Mouse (Mus musculus): Measurements from ENCODE around the gene Vps45. TPM values are rescaled to one million over a fixed set of nuclear protein-coding genes. Genes with fewer than 3 reads are reported as not detected.

The Vps45 gene
- polyA plus RNA-seq, 1 experiment from 2014 or later, result 17.3 TPM

GRCm38 (mm10) chr3:95995802-95996428 lies 62.4 kb downstream of the Vps45 start, which contains the start of gene Plekho1:
TSS of gene Plekho1 (minus strand) at chr3:95996001.
- Histone ChIP-seq H3K27me3 (peaks cover 57% of the 10 kb centered on the region), H3K4me2 (peak within 1 kb of the TSS; percentile 95), H3K4me1 (replicated peaks) (peaks cover 78% of the 10 kb centered on the region), H3K9ac (peak within 1 kb of the TSS; percentile 77), H3K36me3 (0 out of 2 replicates have a peak, but pooled peaks cover 7% of the 10 kb centered on the region), H3K27ac (peak within 1 kb of the TSS; percentile 75), H3K9me3 (replicated peaks) (no peaks in the 10 kb centered on the region), H3K4me3 (replicated peaks) (peak within 1 kb of the TSS; percentile 74)
- 1% methylated on average over 82 of the region's 84 CpGs for WGBS (ENCODE audit: insufficient replicate concordance)
- ATAC-seq (ENCODE audit: low read depth), result 0 out of 2 replicates have a peak, but pooled peaks have one; percentile 22
- peak; percentile 48 for DNase-seq

GRCm38 (mm10) chr3:95994975-95995801 lies 63.1 kb downstream of the Vps45 start:
- peak overlapping the region; percentile 75 for H3K27ac ChIP-seq
- peaks cover 9% of the 10 kb centered on the region; the same call in 1 of the 2 replicates for H3K36me3 ChIP-seq
- peak overlapping the region; percentile 95 for H3K4me2 ChIP-seq
- peaks cover 73% of the 10 kb centered on the region for H3K4me1 ChIP-seq (replicated peaks)
- peak overlapping the region; percentile 77 for H3K9ac ChIP-seq
- peak overlapping the region; percentile 74 for H3K4me3 ChIP-seq (replicated peaks)
- no peaks in the 10 kb centered on the region for H3K9me3 ChIP-seq (replicated peaks)
- peaks cover 57% of the 10 kb centered on the region for H3K27me3 ChIP-seq
- ATAC-seq (ENCODE audit: low read depth) (no peak), DNase-seq (no peak)
- WGBS (ENCODE audit: insufficient replicate concordance), result 2% methylated on average over 51 of the region's 51 CpGs

DNA sequence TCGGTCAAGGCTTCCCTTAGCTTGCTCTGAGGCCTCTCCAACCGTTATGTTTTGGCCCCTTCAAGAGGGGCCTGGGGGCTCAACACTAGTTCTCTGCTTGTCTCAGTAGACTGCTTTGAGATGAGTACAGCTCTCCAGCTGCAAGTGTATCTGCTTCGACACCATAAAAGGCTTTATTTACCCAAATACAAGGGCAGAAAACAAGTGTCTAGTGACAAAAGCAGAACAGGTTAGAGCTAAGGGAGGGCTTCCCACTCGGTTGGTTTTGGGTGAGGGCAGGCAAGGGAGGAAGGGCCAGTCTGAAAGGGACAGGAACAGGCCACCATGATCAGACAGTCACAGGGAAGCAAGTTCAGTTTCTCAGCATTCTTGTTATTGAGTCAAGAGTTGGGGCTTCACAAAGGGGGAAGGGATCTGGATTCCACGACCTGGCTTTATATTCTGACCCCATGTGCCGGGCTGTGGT lies 63.9 kb downstream of the Vps45 start:
- Histone ChIP-seq H3K9me3 (replicated peaks) (no peaks in the 10 kb centered on the region), H3K27ac (peak overlapping the region; percentile 75), H3K4me2 (peak overlapping the region; percentile 95), H3K4me1 (replicated peaks) (peaks cover 66% of the 10 kb centered on the region), H3K36me3 (peaks cover 12% of the 10 kb centered on the region; the same call in 1 of the 2 replicates), H3K9ac (peak overlapping the region; percentile 77), H3K27me3 (peaks cover 57% of the 10 kb centered on the region), H3K4me3 (replicated peaks) (peak overlapping the region; percentile 74)
- ATAC-seq (ENCODE audit: low read depth) (no peak), DNase-seq (no peak)
- WGBS (ENCODE audit: insufficient replicate concordance), result 15% methylated on average over 6 of the region's 6 CpGs

DNA sequence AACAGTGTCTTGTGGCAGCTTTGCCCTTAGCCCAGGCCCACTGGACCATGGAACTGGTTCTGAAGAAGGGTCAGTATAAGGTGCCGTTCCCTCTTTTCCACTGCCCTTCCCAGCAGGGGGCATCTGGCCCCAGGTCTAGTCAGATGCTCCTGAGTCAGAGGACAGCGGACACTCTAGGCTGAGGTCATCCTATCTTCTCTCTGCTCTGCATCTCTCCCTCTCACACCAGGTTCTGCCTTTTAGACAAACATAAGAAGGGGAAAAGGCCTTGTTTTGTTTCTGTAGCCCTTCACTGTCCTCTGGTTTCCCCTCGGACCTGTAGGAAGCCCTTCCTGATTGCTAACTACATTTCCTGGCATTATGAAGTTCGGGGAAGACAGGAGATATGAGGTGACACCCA lies 64.4 kb downstream of the Vps45 start:
- WGBS (ENCODE audit: insufficient replicate concordance), result 23% methylated on average over 4 of the region's 4 CpGs
- 0 out of 2 replicates have a peak overlapping the region, but pooled peaks have one; percentile 28 for H3K9ac ChIP-seq
- peaks cover 58% of the 10 kb centered on the region for H3K27me3 ChIP-seq
- no peaks in the 10 kb centered on the region for H3K9me3 ChIP-seq (replicated peaks)
- peak overlapping the region; percentile 53 for H3K27ac ChIP-seq
- peaks cover 60% of the 10 kb centered on the region for H3K4me1 ChIP-seq (replicated peaks)
- H3K4me2 ChIP-seq, result peak overlapping the region; percentile 95
- no peak for ATAC-seq (ENCODE audit: low read depth)
- H3K4me3 ChIP-seq (replicated peaks), result peak overlapping the region; percentile 74
- H3K36me3 ChIP-seq, result peaks cover 17% of the 10 kb centered on the region
- DNase-seq, result no peak

DNA sequence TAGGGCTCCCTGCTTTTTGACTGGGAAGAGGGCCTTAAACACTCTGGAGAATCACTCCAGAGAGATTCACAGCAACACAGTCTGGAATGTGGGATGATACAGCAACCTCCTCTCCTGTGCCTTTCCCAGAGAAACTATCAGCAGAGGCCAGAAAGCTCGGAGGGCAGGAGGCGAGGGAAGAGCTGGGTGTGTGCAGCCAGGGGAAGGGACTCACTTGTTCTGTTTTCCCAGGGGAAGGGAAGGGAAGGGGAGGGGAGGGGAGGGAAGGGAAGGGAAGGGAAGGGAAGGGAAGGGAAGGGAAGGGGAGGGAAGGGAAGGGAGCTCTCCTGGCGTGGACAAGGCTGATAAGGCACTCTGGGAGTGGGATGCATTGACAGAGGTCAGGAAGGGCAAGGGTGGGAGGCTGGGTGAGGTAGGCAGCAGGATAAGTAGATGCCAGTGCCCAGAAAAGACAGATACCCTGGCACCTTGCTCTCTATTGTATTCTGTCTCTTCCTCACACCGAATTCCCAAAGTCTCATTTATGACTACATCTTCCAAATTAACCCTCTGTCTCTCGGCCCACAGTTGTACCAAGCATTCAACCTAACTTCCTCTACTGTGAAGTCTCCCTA lies 65.2 kb downstream of the Vps45 start:
- no peak overlapping the region for H3K4me3 ChIP-seq (replicated peaks)
- H3K4me2 ChIP-seq, result peak overlapping the region; percentile 95
- ATAC-seq (ENCODE audit: low read depth) (no peak), DNase-seq (no peak)
- H3K27me3 ChIP-seq, result peaks cover 56% of the 10 kb centered on the region
- H3K9ac ChIP-seq, result no peak overlapping the region
- peak overlapping the region; percentile 39; the same call in 1 of the 2 replicates for H3K27ac ChIP-seq
- no peaks in the 10 kb centered on the region for H3K9me3 ChIP-seq (replicated peaks)
- 62% methylated on average over 5 of the region's 5 CpGs for WGBS (ENCODE audit: insufficient replicate concordance)
- peaks cover 18% of the 10 kb centered on the region for H3K36me3 ChIP-seq
- H3K4me1 ChIP-seq (replicated peaks), result peaks cover 54% of the 10 kb centered on the region

DNA sequence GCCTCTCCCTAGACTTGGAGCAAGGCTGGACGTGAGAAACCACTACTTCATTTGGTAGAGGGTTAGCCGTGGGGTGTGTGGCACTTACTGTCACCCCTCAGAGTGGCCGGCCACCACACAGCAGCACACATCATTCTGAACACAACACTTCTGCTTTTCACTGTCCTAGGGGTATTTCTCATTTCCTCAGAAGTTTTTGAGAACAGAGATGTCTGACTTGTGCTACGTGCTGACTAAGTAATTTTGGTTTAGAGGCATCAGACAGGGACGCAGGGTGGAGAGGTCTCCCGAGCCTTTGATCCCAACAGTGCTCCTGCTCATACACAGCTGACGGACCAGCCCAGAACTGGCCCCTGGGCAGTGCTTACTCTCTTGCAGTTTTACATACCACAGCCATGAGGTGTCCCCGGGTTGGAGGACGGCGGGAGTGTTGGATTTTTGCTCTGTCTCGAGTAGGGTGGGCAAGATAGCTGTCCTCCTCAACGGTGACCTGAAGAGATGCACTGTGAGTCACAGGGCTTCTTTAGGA lies 67.8 kb downstream of the Vps45 start:
- Histone ChIP-seq H3K4me2 (no peak overlapping the region), H3K9me3 (replicated peaks) (no peaks in the 10 kb centered on the region), H3K27me3 (peaks cover 35% of the 10 kb centered on the region), H3K4me1 (replicated peaks) (peaks cover 51% of the 10 kb centered on the region), H3K9ac (no peak overlapping the region), H3K4me3 (replicated peaks) (no peak overlapping the region), H3K27ac (no peak overlapping the region; the same call in 1 of the 2 replicates), H3K36me3 (peaks cover 18% of the 10 kb centered on the region)
- ATAC-seq (ENCODE audit: low read depth) (no peak), DNase-seq (no peak)
- WGBS (ENCODE audit: insufficient replicate concordance), result 53% methylated on average over 12 of the region's 12 CpGs

DNA sequence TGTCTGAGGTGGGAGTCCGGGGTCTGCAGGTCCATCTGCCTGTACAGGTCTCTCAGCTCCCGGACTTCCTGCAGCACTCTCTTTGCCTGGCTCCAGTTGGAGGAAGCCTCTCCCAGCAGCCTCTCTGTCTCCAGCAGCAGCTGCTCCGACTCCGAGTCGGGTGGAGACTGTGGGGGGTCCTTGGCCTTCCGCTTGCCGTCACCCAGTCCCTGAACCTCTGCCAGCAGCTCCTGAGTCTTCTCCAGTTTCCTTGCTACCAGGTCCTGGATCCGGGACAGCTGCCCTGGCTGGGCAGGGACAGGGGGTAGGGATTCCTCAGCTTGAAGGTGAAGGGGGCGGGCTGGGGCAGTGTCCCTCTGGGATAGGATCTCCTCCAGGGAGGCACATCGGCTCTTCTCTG lies 69.3 kb downstream of the Vps45 start:
- no peak overlapping the region for H3K27ac ChIP-seq
- ATAC-seq (ENCODE audit: low read depth) (no peak), DNase-seq (no peak)

GRCm38 (mm10) chr3:95988138-95988537 lies 70.1 kb downstream of the Vps45 start:
- H3K4me1 ChIP-seq (replicated peaks), result peaks cover 39% of the 10 kb centered on the region
- H3K4me2 ChIP-seq, result no peak overlapping the region
- no peak overlapping the region for H3K27ac ChIP-seq
- peaks cover 18% of the 10 kb centered on the region for H3K36me3 ChIP-seq
- no peaks in the 10 kb centered on the region for H3K9me3 ChIP-seq (replicated peaks)
- WGBS (ENCODE audit: insufficient replicate concordance), result 85% methylated on average over 1 of the region's 1 CpGs
- no peak overlapping the region for H3K4me3 ChIP-seq (replicated peaks)
- H3K27me3 ChIP-seq, result peaks cover 17% of the 10 kb centered on the region
- no peak overlapping the region for H3K9ac ChIP-seq
- no peak for DNase-seq
- no peak for ATAC-seq (ENCODE audit: low read depth)

More for the DNA sequence above, 69.3 kb downstream of the Vps45 start:
- Histone ChIP-seq H3K27me3 (peaks cover 25% of the 10 kb centered on the region), H3K36me3 (peaks cover 18% of the 10 kb centered on the region), H3K4me3 (replicated peaks) (no peak overlapping the region), H3K4me1 (replicated peaks) (peaks cover 44% of the 10 kb centered on the region), H3K4me2 (no peak overlapping the region), H3K9ac (no peak overlapping the region), H3K9me3 (replicated peaks) (no peaks in the 10 kb centered on the region)
- WGBS (ENCODE audit: insufficient replicate concordance), result 82% methylated on average over 10 of the region's 10 CpGs

DNA sequence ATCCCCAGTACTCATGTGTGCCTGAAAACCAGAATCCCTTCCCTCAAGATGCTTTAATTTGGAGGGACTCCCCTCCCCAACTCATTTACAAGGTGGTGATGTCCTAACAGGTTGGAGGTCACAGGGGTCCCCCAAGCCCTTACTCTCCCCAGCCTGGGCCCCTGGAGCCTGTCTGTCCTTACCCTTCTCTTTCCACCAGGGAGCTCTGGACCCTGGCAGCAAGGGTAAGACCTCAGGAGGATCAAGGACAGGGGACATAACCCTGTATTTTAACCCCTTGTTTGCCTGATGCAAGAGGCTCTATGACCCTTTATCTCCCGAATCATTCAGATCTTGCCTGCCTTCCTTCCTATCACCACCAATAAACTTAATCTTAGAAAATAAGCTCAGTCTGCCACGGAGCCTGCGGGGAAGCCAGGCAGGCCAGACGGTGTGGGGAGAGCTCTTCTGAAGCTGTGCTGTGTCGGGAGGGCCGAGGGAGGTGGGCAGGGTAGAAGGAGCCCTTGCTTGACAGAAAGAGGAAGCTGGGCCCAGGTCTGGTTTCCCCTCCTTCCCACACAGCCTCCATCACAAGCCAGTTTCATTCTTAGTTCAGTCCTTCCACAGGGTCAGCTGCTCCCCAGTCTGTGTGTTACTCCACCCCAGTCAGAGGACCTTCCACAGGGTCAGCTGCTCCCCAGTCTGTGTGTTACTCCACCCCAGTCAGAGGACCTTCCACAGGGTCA lies 70.7 kb downstream of the Vps45 start:
- peak overlapping the region; percentile 67 for H3K27ac ChIP-seq
- no peak for DNase-seq
- ATAC-seq (ENCODE audit: low read depth), result peak; percentile 47

DNA sequence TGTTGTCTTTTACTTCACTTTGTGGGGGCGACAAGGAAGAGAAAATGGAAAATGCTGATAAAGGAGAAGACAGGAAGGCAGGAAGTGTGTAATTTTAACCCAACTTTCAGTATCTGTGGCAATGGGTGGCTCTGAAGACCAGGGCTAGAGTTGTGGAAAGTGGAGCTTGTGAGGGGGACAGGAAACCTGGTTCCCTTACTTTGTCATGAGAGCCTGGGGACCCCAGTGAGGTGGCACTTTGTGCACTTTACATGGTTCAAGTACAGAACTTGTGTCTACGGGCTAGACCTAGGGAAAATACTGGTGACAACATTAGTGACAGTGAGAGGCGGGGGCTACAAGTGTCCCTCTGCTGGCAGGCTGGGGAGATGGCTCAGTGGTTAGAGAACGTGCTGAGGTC lies 71.3 kb downstream of the Vps45 start:
- no peak for ATAC-seq (ENCODE audit: low read depth)
- Histone ChIP-seq H3K4me2 (no peak overlapping the region), H3K9ac (no peak overlapping the region), H3K27me3 (peaks cover 9% of the 10 kb centered on the region), H3K9me3 (replicated peaks) (no peaks in the 10 kb centered on the region), H3K27ac (peak overlapping the region; percentile 67), H3K4me3 (replicated peaks) (no peak overlapping the region), H3K36me3 (peaks cover 18% of the 10 kb centered on the region), H3K4me1 (replicated peaks) (peaks cover 31% of the 10 kb centered on the region)
- 36% methylated on average over 4 of the region's 4 CpGs for WGBS (ENCODE audit: insufficient replicate concordance)
- DNase-seq, result no peak

More for the DNA sequence above, 70.7 kb downstream of the Vps45 start:
- Histone ChIP-seq H3K36me3 (peaks cover 18% of the 10 kb centered on the region), H3K4me2 (no peak overlapping the region), H3K4me1 (replicated peaks) (peaks cover 35% of the 10 kb centered on the region), H3K4me3 (replicated peaks) (no peak overlapping the region), H3K27me3 (peaks cover 12% of the 10 kb centered on the region), H3K9ac (0 out of 2 replicates have a peak overlapping the region, but pooled peaks have one; percentile 3), H3K9me3 (replicated peaks) (no peaks in the 10 kb centered on the region)
- WGBS (ENCODE audit: insufficient replicate concordance), result 23% methylated on average over 6 of the region's 6 CpGs
